In genomic region chr14:74893085-74893648, GRCm38 (mm10) we compare ENCODE assay signal across 32 mouse cellular contexts. TPM values are rescaled to one million over a fixed set of nuclear protein-coding genes. Genes with fewer than 3 reads are reported as not detected.
DNase-seq lines count a peak whose midpoint lies in the region; ATAC-seq and TF ChIP-seq lines count a peak whose summit lies in the region.
"Had no signal": no experiment of that assay in that cellular context is flagged by ENCODE, and none has a peak within 500 bp of the region (broad histone marks: within the 10 kb centered on the region; RNA-seq: fewer than 3 reads in every experiment).

No protein-coding gene starts in this region.

- H3K4me3 ChIP-seq in embryonic facial prominence, embryonic 12.5 days = no peak overlapping the region
- no peak overlapping the region for H3K4me3 ChIP-seq in embryonic facial prominence, embryonic 10.5 days
- no peak overlapping the region for H3K4me3 ChIP-seq in hindbrain, embryonic 13.5 days
- no peak overlapping the region for H3K4me3 ChIP-seq in hindbrain, postnatal 0 days (ENCODE audit: low read length)
- peak overlapping the region; percentile 75 for H3K4me3 ChIP-seq in megakaryocyte, embryonic 14.5 days (replicated peaks)
- H3K4me3 ChIP-seq in neural tube, embryonic 14.5 days (ENCODE audit: low read depth, low read length) = no peak overlapping the region
- H3K4me3 ChIP-seq: embryonic facial prominence, embryonic 15.5 days; kidney, embryonic 15.5 days; layer of hippocampus, adult 2 months; left cerebral cortex, adult 2 months; limb, embryonic 12.5 days; liver, embryonic 15.5 days; midbrain, embryonic 12.5 days had no signal

- no peak overlapping the region for H3K4me2 ChIP-seq in embryonic facial prominence, embryonic 12.5 days (replicated peaks)
- no peak overlapping the region for H3K4me2 ChIP-seq in hindbrain, embryonic 13.5 days
- H3K4me2 ChIP-seq in hindbrain, postnatal 0 days (ENCODE audit: low read depth, low read length) = no peak overlapping the region
- no peak overlapping the region for H3K4me2 ChIP-seq in neural tube, embryonic 14.5 days (ENCODE audit: low read depth, low read length)
- H3K4me2 ChIP-seq: embryonic facial prominence, embryonic 15.5 days; heart, embryonic 11.5 days; kidney, embryonic 15.5 days; limb, embryonic 12.5 days; liver, embryonic 15.5 days; lung, embryonic 14.5 days; midbrain, embryonic 12.5 days had no signal

- no peak for TF ChIP-seq CTCF in hindbrain, postnatal 0 days (IDR thresholded peaks at IDR 0.05; ENCODE audit: low read depth)

- H3K4me1 ChIP-seq in embryonic facial prominence, embryonic 12.5 days = no peaks in the 10 kb centered on the region
- no peaks in the 10 kb centered on the region for H3K4me1 ChIP-seq in embryonic facial prominence, embryonic 10.5 days
- peaks cover 9% of the 10 kb centered on the region; the same call in 1 of the 2 replicates for H3K4me1 ChIP-seq in hindbrain, embryonic 13.5 days (replicated peaks)
- no peaks in the 10 kb centered on the region for H3K4me1 ChIP-seq in hindbrain, postnatal 0 days (ENCODE audit: insufficient read depth, low read length)
- peaks cover 8% of the 10 kb centered on the region; the same call in 1 of the 2 replicates for H3K4me1 ChIP-seq in megakaryocyte, embryonic 14.5 days
- H3K4me1 ChIP-seq in neural tube, embryonic 14.5 days (ENCODE audit: control insufficient read depth, insufficient read depth, low read length) = 0 out of 2 replicates have a peak, but pooled peaks cover 2% of the 10 kb centered on the region
- H3K4me1 ChIP-seq: embryonic facial prominence, embryonic 15.5 days; limb, embryonic 12.5 days; midbrain, embryonic 12.5 days had no signal

- ATAC-seq in embryonic facial prominence, embryonic 12.5 days (ENCODE audit: insufficient number of reproducible peaks, insufficient read depth, low FRiP score, low TSS enrichment) = 0 out of 2 replicates have a peak, but pooled peaks have one; percentile 35
- peak; percentile 65; the same call in 1 of the 2 replicates for ATAC-seq in hindbrain, embryonic 13.5 days (ENCODE audit: low FRiP score)
- no peak for ATAC-seq in hindbrain, postnatal 0 days
- no peak for ATAC-seq in megakaryocyte, adult 5-6 weeks (ENCODE audit: poor library complexity, severe bottlenecking)
- ATAC-seq in neural tube, embryonic 14.5 days (ENCODE audit: low read depth) = peak; percentile 48; the same call in 1 of the 2 replicates
- ATAC-seq: activated CD4-positive, CD25-positive, alpha-beta regulatory T cell, adult 4 months; inflammation-experienced regulatory T-cells, adult 6 months had no signal

- no peak overlapping the region for H3K27ac ChIP-seq in embryonic facial prominence, embryonic 12.5 days
- H3K27ac ChIP-seq in embryonic facial prominence, embryonic 10.5 days (replicated peaks) = no peak overlapping the region
- no peak overlapping the region for H3K27ac ChIP-seq in hindbrain, embryonic 13.5 days
- H3K27ac ChIP-seq in hindbrain, postnatal 0 days = no peak overlapping the region
- H3K27ac ChIP-seq in neural tube, embryonic 14.5 days (ENCODE audit: low read depth, low read length) = no peak overlapping the region
- H3K27ac ChIP-seq: embryonic facial prominence, embryonic 15.5 days; kidney, embryonic 15.5 days; layer of hippocampus, adult 2 months; left cerebral cortex, adult 2 months; limb, embryonic 12.5 days; liver, embryonic 15.5 days; midbrain, embryonic 12.5 days had no signal

- WGBS in embryonic facial prominence, embryonic 12.5 days = 77% methylated on average over 3 of the region's 3 CpGs
- 88% methylated on average over 3 of the region's 3 CpGs for WGBS in embryonic facial prominence, embryonic 10.5 days
- 85% methylated on average over 3 of the region's 3 CpGs for WGBS in hindbrain, embryonic 13.5 days
- WGBS in hindbrain, postnatal 0 days = 64% methylated on average over 3 of the region's 3 CpGs
- WGBS in neural tube, embryonic 14.5 days = 64% methylated on average over 3 of the region's 3 CpGs

- H3K36me3 ChIP-seq in embryonic facial prominence, embryonic 12.5 days = no peaks in the 10 kb centered on the region
- H3K36me3 ChIP-seq in embryonic facial prominence, embryonic 10.5 days (replicated peaks) = no peaks in the 10 kb centered on the region
- no peaks in the 10 kb centered on the region for H3K36me3 ChIP-seq in hindbrain, embryonic 13.5 days
- H3K36me3 ChIP-seq in hindbrain, postnatal 0 days (ENCODE audit: insufficient read depth, low read length) = no peaks in the 10 kb centered on the region
- no peaks in the 10 kb centered on the region for H3K36me3 ChIP-seq in megakaryocyte, embryonic 14.5 days (replicated peaks; ENCODE audit: low read length)
- H3K36me3 ChIP-seq in neural tube, embryonic 14.5 days (ENCODE audit: control insufficient read depth, insufficient read depth, low read length) = no peaks in the 10 kb centered on the region
- H3K36me3 ChIP-seq: embryonic facial prominence, embryonic 15.5 days; kidney, embryonic 15.5 days; limb, embryonic 12.5 days; liver, embryonic 15.5 days; midbrain, embryonic 12.5 days had no signal

- no peaks in the 10 kb centered on the region for H3K9me3 ChIP-seq in embryonic facial prominence, embryonic 12.5 days
- H3K9me3 ChIP-seq in embryonic facial prominence, embryonic 10.5 days = no peaks in the 10 kb centered on the region
- H3K9me3 ChIP-seq in hindbrain, embryonic 13.5 days = no peaks in the 10 kb centered on the region
- H3K9me3 ChIP-seq in hindbrain, postnatal 0 days (ENCODE audit: low read length) = no peaks in the 10 kb centered on the region
- no peaks in the 10 kb centered on the region for H3K9me3 ChIP-seq in megakaryocyte, embryonic 14.5 days
- H3K9me3 ChIP-seq in neural tube, embryonic 14.5 days (ENCODE audit: control insufficient read depth, low read length) = no peaks in the 10 kb centered on the region
- H3K9me3 ChIP-seq: embryonic facial prominence, embryonic 15.5 days; kidney, embryonic 15.5 days; limb, embryonic 12.5 days; liver, embryonic 15.5 days; midbrain, embryonic 12.5 days had no signal

- no peak overlapping the region for H3K9ac ChIP-seq in embryonic facial prominence, embryonic 12.5 days
- H3K9ac ChIP-seq in hindbrain, embryonic 13.5 days = no peak overlapping the region
- H3K9ac ChIP-seq in hindbrain, postnatal 0 days (replicated peaks; ENCODE audit: low read length) = no peak overlapping the region
- no peak overlapping the region for H3K9ac ChIP-seq in neural tube, embryonic 14.5 days (replicated peaks; ENCODE audit: low read depth, low read length)
- H3K9ac ChIP-seq: embryonic facial prominence, embryonic 15.5 days; kidney, embryonic 15.5 days; limb, embryonic 12.5 days; liver, embryonic 15.5 days; lung, embryonic 14.5 days; midbrain, embryonic 12.5 days had no signal

- DNase-seq in embryonic facial prominence, embryonic 10.5 days (ENCODE audit: low spot score) = no peak
- no peak for DNase-seq in hindbrain, postnatal 0 days (ENCODE audit: low spot score)
- DNase-seq in neural tube, embryonic 10.5 days (ENCODE audit: extremely low spot score, low spot score) = no peak
- DNase-seq: adrenal gland, adult 2 months; adrenal gland, postnatal 36 days; cerebellum, adult 18-20 months; cerebellum, postnatal 10 days; gastrocnemius, postnatal 14 days; heart, postnatal 36 days; kidney, adult 11 months; kidney, postnatal 36 days; lung, embryonic 14.5 days; lung, postnatal 14 days; right cerebral cortex, adult 18-20 months; spleen, adult 18-20 months; thymus, postnatal 14 days had no signal

- H3K27me3 ChIP-seq in embryonic facial prominence, embryonic 12.5 days = no peaks in the 10 kb centered on the region
- no peaks in the 10 kb centered on the region for H3K27me3 ChIP-seq in embryonic facial prominence, embryonic 10.5 days (replicated peaks; ENCODE audit: low read depth, poor library complexity, severe bottlenecking)
- no peaks in the 10 kb centered on the region for H3K27me3 ChIP-seq in hindbrain, embryonic 13.5 days
- H3K27me3 ChIP-seq in hindbrain, postnatal 0 days (ENCODE audit: insufficient read depth, low read length) = no peaks in the 10 kb centered on the region
- H3K27me3 ChIP-seq in megakaryocyte, embryonic 14.5 days (replicated peaks) = no peaks in the 10 kb centered on the region
- no peaks in the 10 kb centered on the region for H3K27me3 ChIP-seq in neural tube, embryonic 14.5 days (ENCODE audit: control insufficient read depth, insufficient read depth, low read length)
- H3K27me3 ChIP-seq: CH12.LX; embryonic facial prominence, embryonic 15.5 days; kidney, embryonic 15.5 days; limb, embryonic 12.5 days; liver, embryonic 15.5 days; midbrain, embryonic 12.5 days had no signal

RNA-seq across cellular contexts. Expression of gene Lrch1, which starts 54.5 kb away (rescaled TPM):
- 15.3 and 15.7 TPM in 2 replicates for polyA plus RNA-seq in embryonic facial prominence, embryonic 12.5 days (2016; fragmentation: Nextera tagmentation; extraction: Ambion mirVana)
- polyA plus RNA-seq in embryonic facial prominence, embryonic 10.5 days (2016; fragmentation: Nextera tagmentation; extraction: Ambion mirVana) = 7.6 and 9.1 TPM in 2 replicates
- 13.1 and 13.2 TPM in 2 replicates for polyA plus RNA-seq in hindbrain, embryonic 13.5 days (2015; fragmentation: Nextera tagmentation; extraction: Ambion mirVana)
- total RNA-seq in hindbrain, postnatal 0 days (2014; rRNA removed) = 12.7 and 22.3 TPM in 2 replicates
- 16.5 and 17.3 TPM in 2 replicates for polyA plus RNA-seq in hindbrain, postnatal 0 days (2015; fragmentation: Nextera tagmentation; extraction: Ambion mirVana)
- 1.9 and 2.8 TPM in 2 replicates for polyA plus RNA-seq in megakaryocyte, embryonic 14.5 days (2012; ENCODE audit: insufficient read depth, low replicate concordance)
- 16.8 and 19.5 TPM in 2 replicates for total RNA-seq in megakaryocyte, adult 5-6 weeks (2015)
- 17.2 and 18.2 TPM in 2 replicates for total RNA-seq in megakaryocyte, adult 5-6 weeks (2017)
- polyA plus RNA-seq in neural tube, embryonic 14.5 days (2014; fragmentation: Nextera tagmentation; extraction: Ambion mirVana) = 14.8 and 21.7 TPM in 2 replicates

Comparison
In these comparisons a context has a peak if more than half of its experiments do, and no peak if none do; other contexts are left out.
1. ATAC-seq: peak in embryonic facial prominence, embryonic 12.5 days (single experiment), hindbrain, embryonic 13.5 days (single experiment) and neural tube, embryonic 14.5 days (single experiment); none in hindbrain, postnatal 0 days (single experiment) and megakaryocyte, adult 5-6 weeks (single experiment).